Mouse (Mus musculus) ES-CJ7 (cell line): ENCODE measurements around the gene Adamts12.

ENCODE experiments used
- DNase-seq: peaks from one replicate; pipeline ENCODE4 v3.0.0; 2011; ENCODE audit warnings: low read depth, low spot score

Adamts12 gene

DNA sequence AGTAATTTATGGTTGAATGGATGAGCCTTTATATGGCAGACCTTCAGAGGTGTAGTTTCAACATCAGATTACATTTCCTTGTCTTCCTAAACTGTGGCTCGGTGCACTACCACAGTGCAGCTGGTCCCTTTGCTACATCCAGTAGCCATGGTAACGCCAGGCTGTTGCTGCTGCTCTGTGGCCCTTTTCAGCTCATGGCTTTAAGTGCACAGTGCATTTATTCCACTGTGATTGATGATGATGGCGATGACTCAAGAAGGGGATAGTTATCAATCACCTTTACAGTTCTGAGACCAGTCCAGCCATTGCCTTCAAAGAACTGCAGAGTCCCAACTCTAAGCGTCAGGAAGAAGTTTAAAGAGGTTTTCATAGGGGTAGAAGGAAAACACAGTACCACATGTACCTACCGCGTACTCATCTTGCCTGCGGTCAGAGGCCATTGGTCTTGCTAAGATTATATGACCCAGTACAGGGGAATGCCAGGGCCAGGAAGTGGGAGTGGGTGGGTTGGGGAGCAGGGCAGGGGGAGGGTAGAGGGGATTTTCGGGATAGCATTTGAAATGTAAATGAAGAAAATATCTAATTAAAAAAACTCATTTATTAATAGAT lies 18.5 kb downstream of the Adamts12 start:
- no peak for DNase-seq

DNA sequence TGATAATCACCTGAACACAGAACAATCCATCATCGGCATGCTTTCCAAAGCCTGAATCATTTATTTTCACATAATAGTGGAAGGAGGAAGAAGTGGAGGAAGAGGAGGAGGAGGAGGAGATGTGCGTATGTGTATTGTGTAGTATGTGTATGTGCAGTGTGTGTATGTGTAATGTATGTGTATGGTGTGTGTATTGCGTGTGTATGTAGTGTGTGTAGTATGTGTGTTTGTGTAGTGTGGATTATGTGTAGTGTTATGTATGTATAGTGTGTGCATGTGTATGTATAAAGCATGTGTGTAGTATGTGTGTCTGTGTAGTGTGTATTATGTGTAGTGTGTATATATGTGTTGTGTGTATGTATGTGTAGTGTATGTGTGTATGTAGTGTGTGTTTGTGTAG lies 19.1 kb downstream of the Adamts12 start:
- no peak for DNase-seq

DNA sequence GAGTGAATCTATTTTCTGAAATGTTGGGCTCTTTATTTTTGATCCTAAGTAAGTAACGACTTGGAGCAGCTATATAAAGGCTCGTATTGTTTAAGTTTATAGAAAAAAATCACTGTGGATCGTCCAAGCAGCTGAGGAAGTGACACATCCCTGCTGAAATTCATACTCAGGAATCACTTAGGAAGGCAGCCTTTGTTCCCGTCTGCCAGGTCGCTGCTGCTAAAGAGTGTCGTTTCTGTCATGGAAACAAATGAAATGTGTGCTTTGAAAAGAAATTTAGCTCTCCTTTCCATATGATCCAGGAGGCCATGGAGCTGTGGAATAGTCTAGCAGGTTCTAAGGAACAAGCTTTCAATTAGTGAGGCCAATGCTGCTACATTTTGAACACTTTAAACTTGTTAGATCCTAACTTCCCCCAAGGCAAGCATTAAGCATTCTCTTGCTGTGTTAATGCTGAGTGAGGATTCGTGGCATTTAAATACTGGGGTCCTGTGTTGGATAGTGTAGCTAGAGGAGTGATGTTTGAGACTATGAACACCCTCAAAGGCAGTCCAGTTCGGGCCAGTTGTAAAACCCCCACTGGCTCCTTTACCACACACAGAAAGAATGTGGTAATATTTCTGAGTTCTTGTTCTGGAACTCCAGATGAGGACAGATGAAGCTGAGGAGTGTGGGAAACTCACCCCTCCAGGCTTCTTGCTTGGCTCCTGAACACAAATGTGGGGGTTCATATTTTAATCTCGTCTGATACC lies 19.8 kb downstream of the Adamts12 start:
- no peak for DNase-seq

DNA sequence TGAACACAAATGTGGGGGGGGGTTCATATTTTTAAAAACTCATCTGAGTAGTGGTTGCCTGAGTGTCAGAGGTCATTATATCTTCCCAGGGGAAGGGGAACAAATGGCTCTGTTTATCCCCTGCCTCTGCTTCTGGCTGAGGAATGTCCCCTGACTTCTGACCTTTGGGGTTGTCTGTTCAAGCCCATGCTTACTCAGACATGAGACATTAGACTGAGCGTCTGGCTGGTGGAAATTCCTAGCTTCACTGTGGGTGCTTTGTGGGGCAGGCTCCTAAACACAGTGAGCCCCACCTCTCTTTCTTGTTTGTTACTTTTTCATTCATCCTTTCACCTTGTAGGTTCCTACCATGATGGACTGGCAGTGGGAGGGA lies 20.4 kb downstream of the Adamts12 start:
- DNase-seq: no peak

DNA sequence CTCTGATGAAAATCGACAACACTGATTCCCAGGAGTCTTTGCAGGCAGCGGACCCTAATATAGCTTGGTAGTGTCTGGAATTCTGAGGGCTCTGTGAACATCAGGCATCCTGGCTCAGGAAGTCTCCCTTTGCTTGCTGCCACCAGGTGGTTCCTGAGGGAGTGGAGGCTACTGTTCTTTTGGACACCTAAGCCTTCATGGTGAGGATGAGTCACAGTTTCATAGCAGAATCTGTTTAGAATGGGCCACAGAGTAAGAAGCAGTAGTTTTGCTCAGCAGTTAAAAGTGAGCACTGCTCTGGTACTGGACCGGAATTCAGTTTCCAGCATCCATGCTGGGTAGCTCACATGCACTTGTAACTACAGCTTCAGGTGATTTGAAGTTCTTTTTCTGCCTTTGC lies 24.9 kb downstream of the Adamts12 start:
- no peak for DNase-seq

DNA sequence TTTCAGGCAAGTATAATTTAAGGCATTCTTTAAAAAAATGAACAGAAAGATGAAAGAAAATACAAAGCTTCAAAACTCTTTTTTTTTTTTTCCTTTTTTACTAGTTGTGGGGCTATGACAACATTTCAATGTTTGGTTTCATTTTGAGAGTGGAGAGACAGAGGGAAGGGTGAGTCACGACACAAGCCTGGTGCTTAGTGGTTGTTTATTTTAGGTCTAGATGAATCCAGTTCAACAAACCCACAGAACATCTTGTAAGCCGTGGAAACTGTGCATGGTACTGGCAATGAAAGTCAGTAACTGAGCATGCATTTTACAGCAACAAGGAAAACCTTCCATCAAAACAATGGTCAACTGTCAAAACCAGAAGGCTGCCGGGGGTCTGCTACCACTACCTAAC lies 31.0 kb downstream of the Adamts12 start:
- no peak for DNase-seq

DNA sequence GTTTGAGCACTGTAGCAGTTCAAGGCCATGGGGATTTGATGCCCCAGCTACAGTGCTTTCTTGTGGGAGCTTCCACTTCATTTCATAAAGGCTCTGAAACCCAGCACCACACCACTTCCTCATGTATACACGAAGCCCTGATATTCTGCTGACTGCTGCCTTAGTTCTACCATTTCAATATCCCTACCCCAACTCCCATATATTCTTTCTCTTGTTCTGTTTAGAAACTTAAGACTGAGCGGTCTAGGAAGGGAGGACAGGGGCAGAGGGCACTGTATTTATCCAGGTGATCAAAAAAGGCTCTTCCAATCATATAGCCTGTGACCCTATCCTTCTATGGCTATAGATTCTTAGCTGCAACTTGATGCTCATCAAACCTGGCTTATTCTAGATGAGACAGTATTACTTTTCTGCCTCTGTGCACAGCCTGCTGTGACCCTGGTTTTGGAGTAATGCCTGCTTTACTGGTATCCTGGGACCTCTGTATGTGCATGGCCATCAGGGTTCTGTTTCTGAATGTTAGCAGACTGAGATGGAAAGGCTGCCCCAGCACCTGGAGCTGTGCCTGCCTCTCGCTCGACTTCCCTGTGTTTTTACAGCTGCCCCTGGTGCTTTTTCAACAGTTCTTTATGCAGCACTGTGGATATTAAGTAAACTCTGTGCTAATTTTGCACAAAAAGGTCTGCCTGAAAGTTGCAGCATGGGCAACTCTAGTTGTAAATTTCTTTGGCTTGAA lies 33.5 kb downstream of the Adamts12 start:
- DNase-seq: no peak

DNA sequence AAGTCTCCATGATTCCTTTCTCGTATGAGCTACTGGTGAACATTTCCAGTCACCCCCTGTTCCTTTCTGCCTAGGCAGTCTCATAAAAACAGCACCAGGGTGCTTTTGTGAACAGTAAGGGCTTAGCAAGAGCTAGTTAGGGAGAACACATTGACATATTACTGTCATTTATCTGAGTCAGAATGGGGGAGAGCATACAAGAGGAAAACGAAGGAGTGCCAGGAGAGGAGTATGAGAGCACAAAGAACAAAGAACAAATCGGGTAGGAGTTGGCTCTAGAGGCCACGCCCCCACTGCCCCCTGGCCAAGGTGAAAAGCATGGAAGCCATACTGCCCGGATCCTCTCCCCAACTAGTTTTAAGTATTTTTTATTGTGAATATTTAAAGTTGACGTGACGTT lies 34.4 kb downstream of the Adamts12 start:
- no peak for DNase-seq

DNA sequence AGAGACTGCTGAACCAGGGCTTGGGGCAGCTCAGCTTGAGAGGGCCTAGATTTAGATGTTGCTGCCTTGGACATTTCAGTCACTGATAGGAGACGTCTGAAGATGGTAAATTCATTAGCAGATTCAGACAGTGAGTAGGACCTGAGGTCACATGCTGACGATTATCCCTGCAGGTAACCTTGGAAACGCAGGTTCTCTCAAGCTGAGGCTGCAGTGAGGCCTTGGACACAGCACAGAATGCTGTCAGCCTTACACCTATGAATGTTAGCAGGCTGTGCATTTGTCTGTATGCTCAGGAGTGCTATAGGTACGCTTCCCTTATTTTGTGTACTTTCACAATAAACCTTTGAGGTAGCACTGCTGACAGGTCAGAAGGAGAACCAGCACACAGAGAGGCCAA lies 36.3 kb downstream of the Adamts12 start:
- DNase-seq: no peak

DNA sequence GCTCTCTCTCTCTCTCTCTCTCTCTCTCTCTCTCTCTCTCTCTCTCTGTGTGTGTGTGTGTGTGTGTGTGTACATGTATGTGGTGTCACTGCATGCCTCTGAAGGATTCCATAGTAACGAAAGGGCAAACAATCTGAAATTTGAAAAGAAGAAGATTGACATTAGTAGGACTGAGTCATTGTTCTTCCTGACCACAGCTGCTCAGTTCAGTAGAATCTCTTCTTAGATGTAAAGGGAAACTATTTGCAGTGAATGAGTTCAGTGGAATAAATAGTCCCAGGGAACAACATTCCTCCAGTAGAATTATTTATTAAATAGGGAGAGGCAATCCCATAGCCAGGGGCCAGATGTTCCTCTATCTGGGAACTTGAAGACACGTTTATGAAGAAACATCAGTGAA lies 40.5 kb downstream of the Adamts12 start:
- no peak for DNase-seq

DNA sequence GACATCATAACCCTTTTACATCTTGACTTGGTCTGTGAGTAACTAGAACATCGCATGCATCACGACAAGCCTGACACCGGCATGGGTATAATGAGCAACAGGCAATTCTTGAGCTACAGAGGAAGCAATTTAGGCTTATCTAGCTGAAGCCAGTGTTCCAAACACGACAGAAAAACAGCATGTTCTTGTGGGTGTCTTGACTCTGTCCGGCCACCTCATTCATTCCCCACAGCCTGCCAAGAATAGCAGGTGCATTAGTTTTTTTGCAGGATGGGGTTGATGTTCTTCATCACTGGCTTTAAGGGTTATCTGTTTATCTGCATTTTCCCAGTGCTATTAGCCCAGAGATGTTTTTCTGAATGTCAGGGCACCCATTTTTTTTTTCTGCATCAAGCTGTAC lies 42.8 kb downstream of the Adamts12 start:
- no peak for DNase-seq

DNA sequence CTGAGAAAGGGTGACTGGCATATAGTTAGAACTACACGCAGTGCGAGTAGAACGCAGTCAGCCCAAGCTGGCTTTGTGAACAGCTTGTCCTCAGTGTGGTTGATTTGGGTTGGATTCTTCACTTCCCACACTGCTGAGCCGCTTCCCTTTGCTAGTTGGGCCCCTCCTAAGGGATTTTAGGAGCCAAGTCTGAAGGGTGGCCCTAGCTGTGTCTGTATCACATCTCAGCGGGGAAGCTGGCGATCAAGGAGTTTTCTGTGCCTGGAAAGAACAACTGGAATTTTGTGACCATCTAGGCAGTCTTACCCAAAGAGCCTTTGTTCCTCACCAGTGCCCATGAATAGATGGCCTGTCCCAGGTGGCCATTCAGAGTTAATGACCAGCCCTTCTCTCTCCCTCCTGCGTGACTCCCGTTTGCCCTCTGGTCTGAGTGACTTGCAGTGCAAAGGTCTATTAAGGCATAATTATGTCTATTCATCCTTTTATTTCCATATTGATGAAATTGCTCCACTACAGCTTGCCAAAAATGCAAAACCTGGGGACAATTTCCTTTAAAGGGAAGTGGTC lies 50.1 kb downstream of the Adamts12 start:
- DNase-seq: no peak

DNA sequence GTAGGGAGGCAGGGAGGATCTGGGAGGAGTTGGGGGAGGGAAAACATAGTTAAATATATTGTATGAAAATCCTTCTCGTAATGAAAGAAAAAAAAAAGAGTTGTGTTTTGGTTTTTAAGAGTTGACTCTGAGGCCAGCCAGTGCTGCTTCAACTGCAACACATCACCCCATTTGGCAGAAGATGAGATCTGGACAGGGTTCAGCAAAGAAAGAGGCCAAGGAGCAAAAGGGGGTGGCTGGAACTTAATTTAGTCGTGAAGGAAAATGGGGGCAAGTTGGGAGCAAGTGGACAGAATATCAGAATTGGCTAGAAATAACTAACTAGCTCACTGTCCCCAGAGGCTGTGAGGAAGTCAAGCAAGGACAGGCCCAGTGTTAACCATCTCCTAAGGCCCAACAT lies 51.7 kb downstream of the Adamts12 start:
- no peak for DNase-seq

DNA sequence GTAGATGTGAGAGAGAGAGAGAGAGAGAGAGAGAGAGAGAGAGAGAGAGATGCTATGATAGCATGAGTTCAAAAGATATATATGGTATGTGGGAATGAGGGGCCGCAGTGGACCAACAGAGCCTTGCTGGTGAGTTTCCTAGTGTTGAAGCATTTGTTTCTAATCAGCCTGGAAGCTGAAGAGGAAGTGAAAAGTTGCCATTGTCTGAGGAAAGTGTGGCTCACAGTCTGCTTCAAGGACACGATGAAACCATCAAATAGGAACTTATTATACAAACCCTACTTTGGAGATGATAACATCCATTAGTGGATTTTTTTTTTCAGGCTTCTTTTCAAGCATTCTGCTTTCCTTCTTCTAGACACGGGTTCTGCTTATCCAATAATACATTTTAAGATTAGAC lies 52.3 kb downstream of the Adamts12 start:
- no peak for DNase-seq

DNA sequence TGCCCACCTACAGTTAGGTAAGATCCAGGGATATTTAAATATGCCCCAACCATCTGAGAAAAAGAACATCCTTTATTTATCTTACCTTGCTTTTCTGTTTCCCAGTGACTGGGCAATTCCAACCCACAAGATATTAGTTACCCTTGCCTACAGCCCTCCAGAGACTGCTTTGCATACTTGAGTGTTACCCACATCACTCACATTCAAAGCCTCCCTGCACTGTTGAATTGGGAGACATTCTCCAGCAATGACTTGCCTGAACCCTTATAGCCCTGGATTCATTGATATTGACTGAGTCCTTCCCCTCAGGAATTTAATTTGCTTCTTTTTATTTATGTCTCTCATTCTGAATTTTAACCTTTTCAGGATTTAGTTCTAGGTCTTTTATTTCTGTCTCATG lies 53.8 kb downstream of the Adamts12 start:
- no peak for DNase-seq

DNA sequence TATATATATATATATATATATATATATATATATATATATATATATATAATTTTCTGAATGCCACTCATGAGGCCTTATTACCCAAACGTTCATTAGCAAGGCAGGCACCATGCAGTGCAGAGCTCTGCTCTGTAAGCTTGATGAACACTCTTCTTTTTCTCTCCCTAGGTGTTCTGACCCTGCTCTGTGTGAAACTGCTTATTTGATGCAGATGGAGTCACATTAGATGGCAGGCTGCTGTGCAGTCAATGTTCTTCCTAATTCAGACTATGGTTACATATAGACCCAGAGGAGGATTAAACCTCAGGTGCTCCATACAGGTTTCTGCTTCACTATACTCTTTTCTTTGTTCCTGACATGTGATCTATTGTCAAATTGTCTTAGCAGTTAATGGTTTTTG lies 57.1 kb downstream of the Adamts12 start:
- no peak for DNase-seq

DNA sequence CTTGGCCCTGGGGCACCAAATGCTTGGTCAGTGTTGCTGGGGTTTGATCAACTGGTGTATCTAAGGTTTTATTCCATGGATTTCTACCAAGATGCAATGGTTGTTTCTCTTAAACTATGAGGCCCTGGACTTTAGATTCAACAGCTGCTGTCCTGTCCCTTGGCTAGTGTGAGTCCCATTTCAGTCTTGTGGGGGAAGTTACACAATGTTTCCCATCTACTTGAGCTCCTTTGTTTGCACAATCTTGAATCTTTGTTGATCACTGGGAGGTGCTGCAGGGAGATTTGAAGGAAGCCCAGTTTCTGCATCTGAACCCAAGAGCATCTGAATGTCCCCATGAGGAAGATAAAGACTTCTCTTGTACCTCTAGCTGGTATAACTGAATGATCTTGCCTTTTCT lies 60.8 kb downstream of the Adamts12 start:
- no peak for DNase-seq

DNA sequence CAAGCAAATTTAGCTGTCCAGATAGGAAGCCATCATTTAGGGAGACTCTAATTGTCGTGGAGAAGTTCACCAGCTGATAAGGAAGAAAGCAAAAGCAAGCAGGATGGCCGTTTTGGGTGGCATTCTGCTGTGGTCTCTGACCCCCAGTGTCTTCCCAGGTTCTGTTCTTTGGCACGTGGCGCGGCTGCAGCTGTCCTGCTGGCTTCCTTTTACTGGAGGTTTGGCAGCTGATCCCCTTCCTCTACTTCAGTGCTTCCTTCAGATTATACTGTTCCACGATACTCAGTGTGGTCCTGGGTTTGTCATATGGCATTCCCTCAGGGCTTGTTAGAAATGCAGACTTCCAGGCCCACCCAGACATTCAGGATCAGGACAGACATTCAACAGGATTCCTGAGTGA lies 63.9 kb downstream of the Adamts12 start:
- DNase-seq: no peak

DNA sequence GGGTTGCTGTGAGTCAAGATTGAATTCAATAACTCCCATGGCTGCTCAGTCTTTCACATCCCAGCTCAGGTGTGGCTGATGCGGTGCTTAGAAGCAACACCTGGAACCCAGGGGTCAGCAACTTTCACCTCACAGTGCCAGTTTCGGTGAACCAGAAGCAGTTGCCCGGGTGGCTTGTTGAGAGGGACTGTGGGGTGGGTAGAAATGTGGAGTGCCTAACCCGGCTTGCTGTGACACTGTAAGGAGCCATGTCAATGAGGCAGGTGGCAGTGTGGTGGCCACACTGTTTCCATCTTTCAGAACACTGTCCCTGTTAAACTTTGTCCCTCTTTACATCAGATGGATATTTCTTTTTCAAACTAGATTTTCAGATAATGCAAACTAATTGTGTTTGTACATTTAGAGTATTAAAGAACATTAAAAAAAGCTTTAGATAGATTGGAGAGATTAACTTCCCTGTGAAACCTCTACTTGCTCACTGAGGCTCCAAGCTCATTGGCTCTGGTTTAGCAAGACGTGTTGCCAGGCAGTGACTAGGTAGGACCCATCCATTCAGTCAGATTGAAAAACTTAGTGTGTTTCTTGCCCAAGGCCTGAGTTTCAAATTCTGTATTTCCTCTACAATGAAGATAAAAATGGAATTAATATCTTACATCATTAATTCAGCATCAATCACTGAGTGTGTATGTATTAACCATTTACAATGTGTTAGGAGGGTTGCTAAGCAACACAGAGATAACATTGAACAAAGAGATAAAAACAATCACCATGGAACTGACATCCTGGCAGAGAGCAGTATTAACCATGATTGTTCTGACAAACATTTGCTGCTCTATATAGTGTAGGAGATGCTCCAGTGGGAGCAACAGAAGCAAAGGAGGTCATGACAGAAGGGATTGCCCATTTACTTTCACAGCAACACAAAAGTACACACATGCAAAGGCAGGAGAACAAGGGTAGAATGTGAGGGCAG lies 68.3 kb downstream of the Adamts12 start:
- no peak for DNase-seq

DNA sequence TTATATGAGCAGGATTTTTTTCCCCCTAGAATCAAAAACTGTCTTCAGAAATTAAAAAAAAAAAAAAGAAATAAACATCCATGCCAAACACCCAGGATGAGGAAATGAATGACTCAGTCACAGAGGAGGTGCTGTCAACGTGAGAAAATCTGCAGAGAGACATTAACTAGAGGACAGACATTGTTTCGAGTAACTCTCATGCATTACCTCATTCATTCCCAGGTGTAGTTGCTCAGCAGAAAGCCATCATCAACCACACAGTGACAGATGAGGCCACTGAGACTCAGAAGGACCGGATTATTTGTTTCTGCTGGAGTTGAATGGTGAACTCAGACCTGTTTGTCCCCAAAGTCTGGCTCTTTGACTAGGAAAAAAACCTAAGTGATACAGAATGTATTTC lies 81.0 kb downstream of the Adamts12 start:
- no peak for DNase-seq

DNA sequence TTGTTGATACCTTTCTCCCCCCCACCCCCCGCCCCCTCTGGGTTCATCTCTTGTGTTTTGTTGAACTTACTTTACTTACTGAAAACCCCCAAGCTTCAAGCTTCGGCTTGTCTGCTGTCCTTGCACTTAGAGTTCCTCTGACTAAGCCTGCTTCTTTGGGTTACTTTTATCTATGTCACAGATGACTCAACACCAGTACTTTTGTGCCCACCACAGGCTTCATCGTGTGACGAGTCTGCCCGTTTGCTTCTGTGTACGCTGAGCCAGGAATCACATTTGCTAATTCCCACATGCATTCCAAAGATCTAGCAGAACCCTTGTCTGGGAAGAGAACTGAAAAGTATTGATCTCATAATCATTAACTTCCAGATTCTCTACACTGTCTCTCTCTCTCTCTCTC lies 94.8 kb downstream of the Adamts12 start:
- DNase-seq: no peak

DNA sequence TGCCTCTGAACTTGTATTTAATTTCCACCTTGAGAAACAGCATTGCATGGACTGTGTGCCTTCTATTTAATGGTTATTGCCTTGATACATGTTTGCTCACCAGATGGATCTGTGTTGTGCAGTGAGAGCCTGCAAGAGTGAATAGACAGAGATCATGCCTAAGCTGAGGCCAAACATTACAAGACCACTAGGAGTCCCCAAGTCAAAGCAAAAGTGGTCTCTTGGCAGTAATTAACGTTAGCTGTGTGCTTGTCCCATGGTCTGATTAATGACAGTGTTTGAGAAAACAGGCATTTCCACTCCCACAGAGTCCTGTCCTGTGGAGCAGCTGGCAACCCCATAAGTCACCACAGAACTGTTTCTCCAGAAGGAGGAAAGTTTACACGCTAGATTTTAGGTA lies 96.2 kb downstream of the Adamts12 start:
- DNase-seq: no peak
